Mouse (Mus musculus) skeletal muscle tissue, postnatal 0 days (tissue): ENCODE results near the gene R3hdm4. TPM values are rescaled to one million over a fixed set of nuclear protein-coding genes. Genes with fewer than 3 reads are reported as not detected.

Experiments used
- microRNA-seq, 2 experiments: library from miRNA; unstranded; fragments of <30 nt; microRNA quantifications; one replicate each; pipeline ENCODE4; 2016
- polyA plus RNA-seq: library from polyadenylated mRNA; unstranded; fragments of >200 nt; fragmentation: Nextera tagmentation; extraction: Ambion mirVana; gene quantifications from 2 replicates; pipeline ENCODE4 v1.2.1, GENCODE M21; 2015

The R3hdm4 gene
- 89.9 and 90.5 TPM in 2 replicates for polyA plus RNA-seq

GRCm38 (mm10) chr10:79920958-79921535 lies at the start of gene R3hdm4:
TSS of gene R3hdm4 (minus strand) at chr10:79921208.

GRCm38 (mm10) chr10:79970415-79971182 lies 49.6 kb upstream of the R3hdm4 start, which contains the start of gene Grin3b:
TSS of gene Grin3b (plus strand) at chr10:79970715.

GRCm38 (mm10) chr10:79959847-79960601 lies 39.0 kb upstream of the R3hdm4 start, which contains the start of gene Wdr18:
TSS of gene Wdr18 (plus strand) at chr10:79960152.

GRCm38 (mm10) chr10:79926491-79927323 lies 5.7 kb upstream of the R3hdm4 start, which contains the start of gene Arid3a:
TSS of gene Arid3a (plus strand) at chr10:79927043.

GRCm38 (mm10) chr10:79916808-79917531 lies 4.0 kb downstream of the R3hdm4 start, which contains the start of gene Kiss1r:
TSS of gene Kiss1r (plus strand) at chr10:79916971.

GRCm38 (mm10) chr10:79910556-79910955 lies 10.5 kb downstream of the R3hdm4 start, which contains the start of gene Gm26602:
TSS of gene Gm26602 (plus strand) at chr10:79910856.

GRCm38 (mm10) chr10:79908167-79909091 lies 12.6 kb downstream of the R3hdm4 start, which contains the start of gene Med16:
TSS of gene Med16 (minus strand) at chr10:79908923.

GRCm38 (mm10) chr10:79890670-79891069 lies 30.3 kb downstream of the R3hdm4 start, which contains the start of gene Cfd:
TSS of gene Cfd (plus strand) at chr10:79890853.

GRCm38 (mm10) chr10:79886054-79886453 lies 35.0 kb downstream of the R3hdm4 start, which contains the start of gene Elane:
TSS of gene Elane (plus strand) at chr10:79886247.

GRCm38 (mm10) chr10:79874290-79874862 lies 46.6 kb downstream of the R3hdm4 start, which contains the start of the genes Prtn3 and Plppr3:
TSS of gene Prtn3 (plus strand) at chr10:79874476.
TSS of gene Plppr3 (minus strand) at chr10:79874634.

Small RNA genes lying within 50 kb of the gene (microRNA-seq; reads per million reads assigned to microRNA genes)
- 0 to 0.30 reads per million in 2 experiments for gene Mir6910

Other genes starting within 250 kb of the R3hdm4 start
- 329 and 340 TPM in 2 replicates for gene Cdc34, start 239.0 kb downstream of the R3hdm4 start, polyA plus RNA-seq
- gene Gzmm, start 232.2 kb downstream of the R3hdm4 start, polyA plus RNA-seq: 0.26 and 0.43 TPM in 2 replicates
- 614 and 720 TPM in 2 replicates for gene Bsg, start 216.7 kb downstream of the R3hdm4 start, polyA plus RNA-seq
- 0.04 and 0.10 TPM in 2 replicates for gene Hcn2, start 204.6 kb downstream of the R3hdm4 start, polyA plus RNA-seq
- gene Polrmt, start 174.6 kb downstream of the R3hdm4 start, polyA plus RNA-seq: 22.6 and 26.4 TPM in 2 replicates
- 0.14 and 0.51 TPM in 2 replicates for gene Fgf22, start 166.1 kb downstream of the R3hdm4 start, polyA plus RNA-seq
- gene Rnf126, start 154.3 kb downstream of the R3hdm4 start, polyA plus RNA-seq: 58.3 and 61.0 TPM in 2 replicates
- 3.3 and 3.8 TPM in 2 replicates for gene Fstl3, start 143.9 kb downstream of the R3hdm4 start, polyA plus RNA-seq
- not detected in 2 replicates for gene Prss57, start 130.2 kb downstream of the R3hdm4 start, polyA plus RNA-seq
- 22.3 and 27.1 TPM in 2 replicates for gene Palm, start 127.6 kb downstream of the R3hdm4 start, polyA plus RNA-seq
- gene Misp, start 100.2 kb downstream of the R3hdm4 start, polyA plus RNA-seq: not detected in 2 replicates
- 49.8 and 68.7 TPM in 2 replicates for gene Ptbp1, start 66.8 kb downstream of the R3hdm4 start, polyA plus RNA-seq
- 0.76 and 0.79 TPM in 2 replicates for gene Prtn3, start 46.7 kb downstream of the R3hdm4 start, polyA plus RNA-seq
- gene Plppr3, start 46.6 kb downstream of the R3hdm4 start, polyA plus RNA-seq: 1.9 TPM in 2 replicates
- gene Elane, start 35.0 kb downstream of the R3hdm4 start, polyA plus RNA-seq: 0.24 and 1.7 TPM in 2 replicates
- 53.1 and 1,890 TPM in 2 replicates for gene Cfd, start 30.4 kb downstream of the R3hdm4 start, polyA plus RNA-seq
- 22.4 and 23.7 TPM in 2 replicates for gene Med16, start 12.3 kb downstream of the R3hdm4 start, polyA plus RNA-seq
- 15.9 TPM in 1 of 2 replicates, not detected in the other for gene Gm26602, start 10.4 kb downstream of the R3hdm4 start, polyA plus RNA-seq
- 0.36 and 0.54 TPM in 2 replicates for gene Kiss1r, start 4.2 kb downstream of the R3hdm4 start, polyA plus RNA-seq
- gene Arid3a, start 5.8 kb upstream of the R3hdm4 start, polyA plus RNA-seq: 0.69 and 2.1 TPM in 2 replicates
- 55.1 and 61.1 TPM in 2 replicates for gene Wdr18, start 38.9 kb upstream of the R3hdm4 start, polyA plus RNA-seq
- gene Grin3b, start 49.5 kb upstream of the R3hdm4 start, polyA plus RNA-seq: 0.32 and 0.43 TPM in 2 replicates
- 23.1 and 23.6 TPM in 2 replicates for gene Tmem259, start 63.1 kb upstream of the R3hdm4 start, polyA plus RNA-seq
- 44.5 and 55.3 TPM in 2 replicates for gene Cnn2, start 67.4 kb upstream of the R3hdm4 start, polyA plus RNA-seq
- 1.5 TPM in 2 replicates for gene Abca7, start 75.3 kb upstream of the R3hdm4 start, polyA plus RNA-seq
- 2.7 and 4.2 TPM in 2 replicates for gene Arhgap45, start 95.4 kb upstream of the R3hdm4 start, polyA plus RNA-seq
- 132 and 134 TPM in 2 replicates for gene Polr2e, start 118.6 kb upstream of the R3hdm4 start, polyA plus RNA-seq
- 705 and 782 TPM in 2 replicates for gene Gpx4, start 126.0 kb upstream of the R3hdm4 start, polyA plus RNA-seq
- gene Sbno2, start 184.4 kb upstream of the R3hdm4 start, polyA plus RNA-seq: 4.7 and 5.6 TPM in 2 replicates
- gene Stk11, start 194.6 kb upstream of the R3hdm4 start, polyA plus RNA-seq: 13.9 and 16.6 TPM in 2 replicates
- gene Atp5d, start 217.4 kb upstream of the R3hdm4 start, polyA plus RNA-seq: 1,084 and 1,218 TPM in 2 replicates
- 0.37 and 0.73 TPM in 2 replicates for gene Cbarp, start 219.6 kb upstream of the R3hdm4 start, polyA plus RNA-seq
- gene Midn, start 227.1 kb upstream of the R3hdm4 start, polyA plus RNA-seq: 6.1 and 8.5 TPM in 2 replicates
- gene Cirbp, start 244.8 kb upstream of the R3hdm4 start, polyA plus RNA-seq: 202 and 207 TPM in 2 replicates